Mouse (Mus musculus) forebrain, postnatal 0 days (tissue): ENCODE results near the gene Slc37a3. TPM values are rescaled to one million over a fixed set of nuclear protein-coding genes. Genes with fewer than 3 reads are reported as not detected.
"Not testable (repeated sequence)": the region's sequence is repeated elsewhere in the genome, so short reads cannot be mapped to it uniquely, and the experiment has no call there.

Source experiments
- ATAC-seq: fragments of 200-750 bp; cut with Nextera tagmentation; 2 replicates; pipeline ENCODE4 v1.8.0; 2017; ENCODE audit warnings: mild to moderate bottlenecking, moderate library complexity
- DNase-seq: peaks from one replicate; pipeline ENCODE4 v3.0.0-alpha.2; 2015
- H3K27ac ChIP-seq: fragments of 300-500 bp; sonication (generic); 2 replicates; pipeline ENCODE4 v1.5.1; 2014; ENCODE audit warnings: low read depth, mild to moderate bottlenecking, antibody characterized with exemption, low read length, moderate library complexity, mixed read lengths
- H3K27me3 ChIP-seq: fragments of 300-500 bp; sonication (generic); 2 replicates; pipeline ENCODE4 v1.6.1; 2014; ENCODE audit warnings: mild to moderate bottlenecking, low read length, mixed read lengths; ENCODE audit not compliant: insufficient read depth
- H3K36me3 ChIP-seq: fragments of 300-500 bp; sonication (generic); 2 replicates; pipeline ENCODE4 v1.6.1; 2014; ENCODE audit warnings: mild to moderate bottlenecking, moderate library complexity; ENCODE audit not compliant: insufficient read depth
- H3K4me1 ChIP-seq: fragments of 300-500 bp; sonication (generic); 2 replicates; pipeline ENCODE4 v1.6.1; 2014; ENCODE audit warnings: antibody characterized with exemption; ENCODE audit not compliant: insufficient read depth
- H3K4me2 ChIP-seq: fragments of 300-500 bp; sonication (generic); 2 replicates; pipeline ENCODE4 v1.6.1; 2014; ENCODE audit warnings: low read depth, mild to moderate bottlenecking, moderate library complexity
- H3K4me3 ChIP-seq: fragments of 300-500 bp; sonication (generic); 2 replicates; pipeline ENCODE4 v1.5.1; 2014; ENCODE audit warnings: low read depth, low read length, mixed read lengths
- H3K9ac ChIP-seq: fragments of 300-500 bp; sonication (generic); 2 replicates; pipeline ENCODE4 v1.6.1; 2014; ENCODE audit warnings: mild to moderate bottlenecking
- H3K9me3 ChIP-seq: fragments of 300-500 bp; sonication (generic); 2 replicates; pipeline ENCODE4 v1.6.1; 2016; ENCODE audit warnings: low read length
- CTCF ChIP-seq: sonication (generic); IDR thresholded peaks from 2 replicates; pipeline ENCODE4 v1.5.1; 2016; ENCODE audit warnings: antibody characterized with exemption, control low read depth, low read depth
- WGBS: fragments of 180-500 bp; shearing (Covaris S2); extraction: QIAGEN DNeasy Blood & Tissue Kit; methylation state at CpG from one replicate; pipeline ENCODE4 v1.1.7; 2014; 5-methylcytosine and 5-hydroxymethylcytosine counted together
- polyA plus RNA-seq: library from polyadenylated mRNA; unstranded; fragments of >200 nt; fragmentation: Nextera tagmentation; extraction: Ambion mirVana; gene quantifications from 2 replicates; pipeline ENCODE4 v1.2.1, GENCODE M21; 2015
- total RNA-seq: library from RNA; depleted of rRNA; stranded (reverse); fragments of >200 nt; gene quantifications from 2 replicates; pipeline ENCODE4 v1.2.3, GENCODE M21; 2014

Slc37a3 gene
- total and polyA plus RNA-seq, 2 experiments from 2014 or later: 32.0 to 58.2 TPM

GRCm38 (mm10) chr6:39379749-39380148 lies 2.3 kb upstream of the Slc37a3 start:
- no peak overlapping the region for H3K4me2 ChIP-seq
- no peak for TF ChIP-seq CTCF
- ATAC-seq (no peak), DNase-seq (no peak)
- H3K9ac ChIP-seq: no peak overlapping the region
- no peaks in the 10 kb centered on the region for H3K4me1 ChIP-seq
- H3K4me3 ChIP-seq: no peak overlapping the region
- H3K36me3 ChIP-seq: no peaks in the 10 kb centered on the region
- no peak overlapping the region for H3K27ac ChIP-seq
- no peaks in the 10 kb centered on the region for H3K9me3 ChIP-seq
- 77% methylated on average over 8 of the region's 8 CpGs for WGBS
- no peaks in the 10 kb centered on the region; the same call in 1 of the 2 replicates for H3K27me3 ChIP-seq

GRCm38 (mm10) chr6:39379224-39379623 lies 1.7 kb upstream of the Slc37a3 start:
- TF ChIP-seq CTCF: no peak
- no peaks in the 10 kb centered on the region for H3K36me3 ChIP-seq
- no peak overlapping the region for H3K4me3 ChIP-seq
- H3K4me2 ChIP-seq: no peak overlapping the region
- no peak overlapping the region for H3K9ac ChIP-seq
- no peaks in the 10 kb centered on the region for H3K4me1 ChIP-seq
- DNase-seq: no peak
- no peaks in the 10 kb centered on the region for H3K9me3 ChIP-seq
- 67% methylated on average over 4 of the region's 4 CpGs for WGBS
- ATAC-seq: no peak
- H3K27me3 ChIP-seq: no peaks in the 10 kb centered on the region; the same call in 1 of the 2 replicates
- H3K27ac ChIP-seq: no peak overlapping the region

DNA sequence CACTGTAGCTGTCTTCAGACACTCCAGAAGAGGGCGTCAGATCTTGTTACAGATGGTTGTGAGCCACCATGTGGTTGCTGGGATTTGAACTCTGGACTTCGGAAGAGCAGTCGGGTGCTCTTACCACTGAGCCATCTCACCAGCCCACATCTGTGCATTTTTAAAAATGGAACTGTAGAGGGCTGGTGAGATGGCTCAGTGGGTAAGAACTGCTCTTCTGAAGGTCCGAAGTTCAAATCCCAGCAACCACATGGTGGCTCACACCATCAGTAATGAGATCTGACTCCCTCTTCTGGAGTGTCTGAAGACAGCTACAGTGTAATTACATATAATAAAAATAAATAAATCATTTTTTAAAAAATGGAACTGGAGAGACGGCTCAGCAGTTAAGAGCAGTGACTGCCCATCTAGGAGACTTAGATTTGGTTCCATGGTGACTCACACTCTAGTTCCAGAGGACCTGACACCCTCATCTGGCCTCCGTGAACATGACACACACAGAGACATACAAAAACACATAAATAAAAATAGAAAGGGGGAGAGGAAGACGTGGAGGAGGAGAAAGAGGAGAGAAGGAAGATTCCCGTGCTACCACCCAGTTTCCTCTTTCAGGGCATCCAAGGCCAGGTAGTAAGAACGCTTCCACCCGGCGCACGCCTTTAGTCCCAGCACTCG lies 823 bp upstream of the Slc37a3 start:
- H3K4me3 ChIP-seq, H3K4me2 ChIP-seq, H3K9me3 ChIP-seq, H3K27ac ChIP-seq, H3K27me3 ChIP-seq, H3K36me3 ChIP-seq, H3K4me1 ChIP-seq, DNase-seq, H3K9ac ChIP-seq: not testable (repeated sequence)
- 87% methylated on average over 12 of the region's 13 CpGs for WGBS
- peak; percentile 10 for ATAC-seq

GRCm38 (mm10) chr6:39376775-39377174 lies 700 bp downstream of the Slc37a3 start:
- Histone ChIP-seq H3K36me3 (no peaks in the 10 kb centered on the region; the same call in 1 of the 2 replicates), H3K9ac (peak overlapping the region; percentile 88), H3K4me2 (peak overlapping the region; percentile 63), H3K4me3 (peak overlapping the region; percentile 83), H3K9me3 (no peaks in the 10 kb centered on the region), H3K27me3 (no peaks in the 10 kb centered on the region; the same call in 1 of the 2 replicates), H3K27ac (no peak overlapping the region; the same call in 1 of the 2 replicates), H3K4me1 (no peaks in the 10 kb centered on the region)
- DNase-seq (no peak), ATAC-seq (no peak)
- 16% methylated on average over 9 of the region's 9 CpGs for WGBS
- no peak for TF ChIP-seq CTCF

GRCm38 (mm10) chr6:39373301-39373955 lies 4.0 kb downstream of the Slc37a3 start:
- Histone ChIP-seq H3K27ac (no peak overlapping the region), H3K9me3 (no peaks in the 10 kb centered on the region), H3K4me2 (no peak overlapping the region), H3K4me1 (no peaks in the 10 kb centered on the region), H3K27me3 (no peaks in the 10 kb centered on the region), H3K4me3 (no peak overlapping the region), H3K36me3 (no peaks in the 10 kb centered on the region; the same call in 1 of the 2 replicates), H3K9ac (no peak overlapping the region)
- DNase-seq: no peak
- 93% methylated on average over 4 of the region's 4 CpGs for WGBS
- no peak for ATAC-seq
- TF ChIP-seq CTCF: no peak

DNA sequence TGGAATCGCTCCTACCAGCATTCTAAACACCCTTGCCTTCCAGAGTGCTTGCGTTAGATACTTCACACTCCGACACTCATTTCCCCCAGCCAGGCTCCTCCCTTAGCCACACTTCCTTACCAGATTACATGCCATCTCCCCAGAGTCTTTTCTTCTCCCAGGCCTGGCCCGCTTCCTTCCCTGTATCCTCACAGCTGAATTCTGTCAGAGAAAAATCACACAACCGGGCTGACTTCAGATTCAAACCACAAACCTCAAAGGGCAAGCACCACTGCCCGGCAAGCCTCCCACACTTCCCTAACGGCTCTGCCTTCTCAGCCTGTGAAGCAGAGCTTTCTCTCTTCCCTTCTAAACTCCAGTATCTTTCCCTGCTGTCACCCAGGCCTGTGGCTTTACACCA lies 4.7 kb downstream of the Slc37a3 start:
- Histone ChIP-seq H3K27ac (no peak overlapping the region), H3K27me3 (no peaks in the 10 kb centered on the region), H3K9ac (no peak overlapping the region), H3K4me3 (no peak overlapping the region), H3K4me1 (no peaks in the 10 kb centered on the region), H3K36me3 (no peaks in the 10 kb centered on the region; the same call in 1 of the 2 replicates), H3K4me2 (no peak overlapping the region), H3K9me3 (no peaks in the 10 kb centered on the region)
- TF ChIP-seq CTCF: no peak
- WGBS: 70% methylated on average over 7 of the region's 7 CpGs
- ATAC-seq (no peak), DNase-seq (no peak)

- Histone ChIP-seq H3K4me3 (no peak overlapping the region), H3K4me1 (no peaks in the 10 kb centered on the region), H3K9me3 (no peaks in the 10 kb centered on the region), H3K36me3 (no peaks in the 10 kb centered on the region; the same call in 1 of the 2 replicates), H3K27me3 (no peaks in the 10 kb centered on the region), H3K27ac (no peak overlapping the region), H3K9ac (no peak overlapping the region), H3K4me2 (no peak overlapping the region)
- no peak for DNase-seq
- TF ChIP-seq CTCF: no peak
- no peak for ATAC-seq
Observed at GRCm38 (mm10) chr6:39372042-39372441, 5.4 kb downstream of the Slc37a3 start.
